Mouse (Mus musculus) stomach, postnatal 0 days (tissue): ENCODE results near the gene Ptma.

ENCODE experiments used
- CTCF ChIP-seq: IDR thresholded peaks from 2 replicates; pipeline ENCODE4 v1.5.1; 2016; ENCODE audit warnings: antibody characterized with exemption, low read depth, mild to moderate bottlenecking, moderate library complexity
- EP300 ChIP-seq: optimal IDR thresholded peaks from 2 replicates; pipeline ENCODE3; 2016; ENCODE audit warnings: antibody characterized with exemption

- TF ChIP-seq CTCF (no peak), EP300 (no peak)
Measured at GRCm38 (mm10) chr1:86506420-86506819, 20.1 kb upstream of the Ptma start.
